Mouse (Mus musculus) kidney, embryonic 15.5 days (tissue): ENCODE data around the gene Galnt18. TPM values are rescaled to one million over a fixed set of nuclear protein-coding genes. Genes with fewer than 3 reads are reported as not detected.

Experiments used
- ATAC-seq: fragments of 200-750 bp; cut with Nextera tagmentation; replicated peaks from 2 replicates; pipeline ENCODE4 v1.8.0; 2017; ENCODE audit warnings: moderate TSS enrichment; ENCODE audit not compliant: low FRiP score
- H3K27ac ChIP-seq: fragments of 300-500 bp; sonication (generic); 2 replicates; pipeline ENCODE4 v1.5.1; 2015; ENCODE audit warnings: mild to moderate bottlenecking, inconsistent platforms
- H3K27me3 ChIP-seq: fragments of 300-500 bp; sonication (generic); 2 replicates; pipeline ENCODE4 v1.6.1; 2015; ENCODE audit warnings: inconsistent platforms
- H3K36me3 ChIP-seq: fragments of 300-500 bp; sonication (generic); 2 replicates; pipeline ENCODE4 v1.6.1; 2015; ENCODE audit warnings: inconsistent platforms
- H3K4me1 ChIP-seq: fragments of 300-500 bp; sonication (generic); 2 replicates; pipeline ENCODE4 v1.6.1; 2015; ENCODE audit warnings: inconsistent platforms
- H3K4me2 ChIP-seq: fragments of 300-500 bp; sonication (generic); 2 replicates; pipeline ENCODE4 v1.6.1; 2015; ENCODE audit warnings: moderate library complexity, mild to moderate bottlenecking, inconsistent platforms
- H3K4me3 ChIP-seq: fragments of 300-500 bp; sonication (generic); replicated peaks from 2 replicates; pipeline ENCODE4 v1.5.1; 2015; ENCODE audit warnings: mild to moderate bottlenecking, inconsistent platforms
- H3K9ac ChIP-seq: fragments of 300-500 bp; sonication (generic); 2 replicates; pipeline ENCODE4 v1.6.1; 2015; ENCODE audit warnings: mild to moderate bottlenecking, inconsistent platforms
- H3K9me3 ChIP-seq: fragments of 300-500 bp; sonication (generic); replicated peaks from 2 replicates; pipeline ENCODE4 v1.6.1; 2016; ENCODE audit warnings: inconsistent platforms
- WGBS: fragments of 180-500 bp; shearing (Covaris S2); methylation state at CpG from one replicate; pipeline ENCODE4 v1.1.7; 2015; ENCODE audit warnings: mixed read lengths; 5-methylcytosine and 5-hydroxymethylcytosine counted together
- polyA plus RNA-seq: library from polyadenylated mRNA; unstranded; fragments of >200 nt; fragmentation: Nextera tagmentation; extraction: Ambion mirVana; gene quantifications from 2 replicates; pipeline ENCODE4 v1.2.1, GENCODE M21; 2015

Galnt18 gene
- polyA plus RNA-seq, 1 experiment from 2014 or later: 31.8 TPM

DNA sequence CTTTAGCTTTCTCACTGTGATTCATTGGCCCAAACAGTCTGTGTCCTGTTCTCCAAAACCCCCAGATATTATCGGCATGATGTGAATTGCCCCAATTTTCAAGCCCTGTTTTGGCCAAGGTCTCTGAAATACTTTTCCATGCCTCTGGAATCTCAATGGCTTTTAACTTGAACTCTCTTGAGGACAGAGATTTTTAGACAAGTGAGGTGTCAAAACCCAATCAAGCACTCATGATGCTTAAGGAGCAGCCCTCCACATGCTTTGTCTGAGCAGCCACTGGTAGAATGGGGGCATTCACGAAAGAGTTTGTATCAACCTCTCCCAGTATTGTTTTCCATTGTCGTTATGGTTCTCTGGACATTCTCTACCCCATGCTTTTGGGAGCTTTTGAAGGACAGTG is 9.2 kb downstream of the Galnt18 start:
- H3K27me3 ChIP-seq: no peaks in the 10 kb centered on the region
- no peak overlapping the region for H3K4me2 ChIP-seq
- no peak overlapping the region for H3K9ac ChIP-seq
- no peak for ATAC-seq
- no peaks in the 10 kb centered on the region for H3K36me3 ChIP-seq
- no peaks in the 10 kb centered on the region for H3K9me3 ChIP-seq
- H3K4me3 ChIP-seq: no peak overlapping the region
- peak overlapping the region; percentile 79 for H3K27ac ChIP-seq
- 79% methylated on average over 3 of the region's 3 CpGs for WGBS
- peaks cover 36% of the 10 kb centered on the region for H3K4me1 ChIP-seq

DNA sequence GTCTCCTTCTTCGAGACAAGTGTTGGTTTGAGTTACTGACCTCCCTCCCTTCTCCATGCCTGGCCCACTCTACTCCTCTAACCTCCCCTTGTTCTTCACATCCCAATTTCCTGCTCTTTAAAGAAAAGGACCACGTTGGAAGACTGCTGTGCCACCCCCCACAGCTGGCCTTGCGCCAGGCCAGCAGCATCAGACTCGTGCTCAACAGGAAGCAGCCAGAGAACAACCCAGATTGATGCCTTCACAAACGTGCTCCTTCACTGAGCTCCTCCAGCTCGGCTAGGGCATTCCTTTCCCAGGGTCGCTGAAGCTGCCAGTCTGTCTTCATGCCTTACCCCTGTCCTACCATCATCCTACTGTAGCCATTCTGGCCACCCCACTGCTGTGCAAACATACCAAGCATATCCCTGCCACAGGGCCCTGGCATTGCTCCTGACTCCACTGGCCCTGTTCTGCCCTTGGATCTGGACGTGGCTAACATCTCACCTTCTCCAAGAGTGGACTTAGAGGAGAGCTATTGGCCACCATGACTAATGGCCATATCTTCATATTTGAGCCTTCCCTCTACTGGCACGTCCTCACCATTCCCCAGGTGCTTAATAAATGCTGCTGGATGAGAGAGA is 13.5 kb downstream of the Galnt18 start:
- Histone ChIP-seq H3K36me3 (no peaks in the 10 kb centered on the region), H3K4me3 (no peak overlapping the region), H3K4me2 (no peak overlapping the region), H3K27me3 (no peaks in the 10 kb centered on the region), H3K4me1 (peaks cover 18% of the 10 kb centered on the region), H3K27ac (no peak overlapping the region), H3K9me3 (no peaks in the 10 kb centered on the region), H3K9ac (no peak overlapping the region)
- ATAC-seq: no peak
- 57% methylated on average over 9 of the region's 9 CpGs for WGBS

DNA sequence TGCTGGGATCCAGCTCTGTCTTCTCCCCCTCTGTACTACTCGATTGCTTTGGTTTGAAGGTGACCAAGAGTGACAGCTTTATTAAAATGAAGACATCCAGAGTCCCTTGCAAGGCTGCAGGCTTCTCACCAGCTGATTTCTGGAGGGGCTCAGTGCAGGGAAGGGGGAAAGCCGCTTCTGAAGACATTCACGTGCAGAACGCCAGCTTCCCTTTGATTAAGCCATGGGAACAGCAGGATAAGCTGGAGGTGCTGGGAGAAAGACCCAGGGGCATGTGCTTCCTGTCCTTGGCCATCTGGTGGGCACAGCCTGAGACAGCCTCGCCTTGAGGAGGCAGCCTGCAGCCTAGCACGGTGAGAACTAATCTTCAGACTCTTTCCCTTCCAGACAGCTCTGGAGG is 17.0 kb downstream of the Galnt18 start:
- Histone ChIP-seq H3K4me3 (no peak overlapping the region), H3K4me2 (no peak overlapping the region), H3K27me3 (no peaks in the 10 kb centered on the region), H3K4me1 (peaks cover 14% of the 10 kb centered on the region; the same call in 1 of the 2 replicates), H3K27ac (no peak overlapping the region), H3K36me3 (no peaks in the 10 kb centered on the region), H3K9ac (no peak overlapping the region), H3K9me3 (no peaks in the 10 kb centered on the region)
- WGBS: 36% methylated on average over 6 of the region's 6 CpGs
- ATAC-seq: no peak

DNA sequence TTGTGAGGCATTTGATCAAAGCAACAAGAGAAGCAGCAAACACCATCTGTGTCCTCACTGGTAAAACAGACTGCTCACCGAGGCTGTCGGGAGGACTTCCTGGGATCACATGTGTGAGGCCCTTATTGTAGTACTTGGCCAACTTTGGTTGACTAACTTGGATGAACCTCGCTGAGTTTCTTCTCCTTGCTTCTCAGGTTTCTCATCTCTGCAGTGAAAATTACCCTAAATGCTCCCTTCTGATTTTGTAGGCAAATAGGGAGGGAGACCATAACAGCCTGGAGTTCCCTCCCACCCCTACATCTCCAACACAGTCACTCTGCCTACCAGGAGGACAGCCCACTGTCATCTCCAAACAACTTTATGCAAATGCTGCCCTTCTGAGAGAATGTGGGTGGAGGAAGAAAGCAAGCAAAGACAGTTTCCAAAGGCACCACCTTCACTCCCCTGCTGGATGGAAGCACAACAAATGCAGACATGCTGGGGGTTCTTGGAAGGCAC is 31.2 kb downstream of the Galnt18 start:
- Histone ChIP-seq H3K4me2 (no peak overlapping the region), H3K36me3 (no peaks in the 10 kb centered on the region), H3K4me1 (peaks cover 20% of the 10 kb centered on the region), H3K9ac (no peak overlapping the region), H3K27me3 (no peaks in the 10 kb centered on the region), H3K4me3 (no peak overlapping the region), H3K27ac (no peak overlapping the region), H3K9me3 (no peaks in the 10 kb centered on the region)
- ATAC-seq: no peak
- 61% methylated on average over 3 of the region's 3 CpGs for WGBS

DNA sequence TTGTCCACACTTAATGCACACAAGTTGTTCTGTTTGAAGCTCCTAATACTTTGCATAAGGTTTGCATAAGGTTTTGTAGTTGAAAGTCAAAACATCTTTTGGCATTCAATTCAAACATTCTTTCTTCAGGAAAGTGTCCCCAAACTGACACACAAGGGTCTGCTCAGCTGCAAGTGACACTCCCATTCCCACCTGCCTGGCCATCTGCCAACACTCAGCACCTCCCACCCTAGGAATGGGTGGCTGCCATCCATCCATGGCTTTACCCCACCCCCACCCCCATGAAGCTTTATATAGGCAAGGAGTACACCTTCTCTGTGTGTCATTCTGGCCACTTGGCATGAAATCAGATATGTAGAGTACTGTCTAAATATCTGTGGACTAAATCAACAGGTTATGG is 35.0 kb downstream of the Galnt18 start:
- no peak for ATAC-seq
- Histone ChIP-seq H3K27ac (peak overlapping the region; percentile 61; the same call in 1 of the 2 replicates), H3K9ac (no peak overlapping the region), H3K4me1 (peaks cover 38% of the 10 kb centered on the region), H3K4me3 (no peak overlapping the region), H3K36me3 (no peaks in the 10 kb centered on the region), H3K9me3 (no peaks in the 10 kb centered on the region), H3K4me2 (no peak overlapping the region), H3K27me3 (no peaks in the 10 kb centered on the region)

DNA sequence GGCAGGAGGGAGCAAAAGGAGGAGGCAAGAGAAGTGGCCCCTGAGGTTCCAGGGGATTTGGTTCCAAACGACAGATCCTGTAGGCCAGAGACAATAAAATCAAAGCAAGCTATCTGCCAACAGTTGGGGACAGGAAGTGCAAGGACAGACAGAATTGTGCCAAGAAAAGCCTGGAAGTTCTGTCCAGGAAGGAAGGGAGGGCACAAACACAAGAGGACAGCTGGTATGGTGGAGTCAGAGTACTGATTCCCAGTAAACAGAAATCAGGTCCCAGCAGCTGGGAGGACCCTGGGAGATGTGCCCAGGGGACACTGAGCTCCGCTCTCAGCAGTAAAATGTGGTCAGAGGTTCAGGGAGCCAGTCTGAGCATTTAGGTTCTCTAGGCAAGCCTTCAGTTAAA is 38.2 kb downstream of the Galnt18 start:
- no peaks in the 10 kb centered on the region for H3K27me3 ChIP-seq
- H3K4me1 ChIP-seq: peaks cover 58% of the 10 kb centered on the region
- H3K4me3 ChIP-seq: no peak overlapping the region
- 43% methylated on average over 2 of the region's 2 CpGs for WGBS
- peak overlapping the region; percentile 64 for H3K27ac ChIP-seq
- H3K9ac ChIP-seq: no peak overlapping the region
- ATAC-seq: no peak
- no peak overlapping the region for H3K4me2 ChIP-seq
- no peaks in the 10 kb centered on the region for H3K36me3 ChIP-seq
- no peaks in the 10 kb centered on the region for H3K9me3 ChIP-seq

DNA sequence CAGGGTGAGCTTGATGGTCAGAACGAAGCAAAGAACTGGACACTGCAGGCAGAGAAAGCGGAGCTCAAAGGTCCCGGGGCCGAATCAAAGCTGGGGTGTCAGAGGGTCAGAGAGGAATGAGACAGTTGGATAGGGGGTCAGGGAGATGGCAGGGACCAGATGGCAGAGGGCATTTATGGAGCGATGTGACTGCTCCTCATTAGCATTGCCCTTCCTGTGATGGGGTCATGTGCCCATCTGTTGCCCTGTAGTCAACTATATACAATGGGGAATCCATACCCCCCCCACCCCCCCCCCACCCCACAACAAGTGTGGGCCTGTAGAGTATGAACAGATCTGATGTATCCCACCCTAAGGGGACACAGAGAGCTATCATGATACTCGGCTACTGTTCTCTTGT is 39.7 kb downstream of the Galnt18 start:
- Histone ChIP-seq H3K9ac (no peak overlapping the region), H3K9me3 (no peaks in the 10 kb centered on the region), H3K27ac (no peak overlapping the region), H3K4me1 (peaks cover 52% of the 10 kb centered on the region), H3K27me3 (no peaks in the 10 kb centered on the region), H3K36me3 (no peaks in the 10 kb centered on the region), H3K4me3 (no peak overlapping the region), H3K4me2 (no peak overlapping the region)
- 55% methylated on average over 6 of the region's 6 CpGs for WGBS
- no peak for ATAC-seq

DNA sequence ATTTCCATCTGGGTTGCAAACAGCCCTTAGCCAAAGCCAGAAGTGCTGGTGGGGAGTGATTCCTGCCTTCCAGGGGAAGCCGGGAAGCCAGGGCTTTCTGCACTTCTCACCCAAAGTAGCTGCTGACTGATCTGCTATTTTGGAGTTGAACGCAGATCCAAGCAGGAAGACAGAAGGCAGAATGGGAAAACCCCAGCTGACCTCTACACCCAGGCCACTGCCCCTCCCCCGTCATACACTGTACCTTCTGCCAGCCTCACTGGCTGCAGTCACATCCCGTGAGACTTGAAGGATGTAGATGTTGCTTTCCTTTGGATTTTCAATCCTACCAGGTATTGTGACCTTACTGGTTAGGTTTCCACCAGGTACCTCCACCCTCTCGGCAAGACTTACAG is 40.4 kb downstream of the Galnt18 start:
- 57% methylated on average over 5 of the region's 5 CpGs for WGBS

DNA sequence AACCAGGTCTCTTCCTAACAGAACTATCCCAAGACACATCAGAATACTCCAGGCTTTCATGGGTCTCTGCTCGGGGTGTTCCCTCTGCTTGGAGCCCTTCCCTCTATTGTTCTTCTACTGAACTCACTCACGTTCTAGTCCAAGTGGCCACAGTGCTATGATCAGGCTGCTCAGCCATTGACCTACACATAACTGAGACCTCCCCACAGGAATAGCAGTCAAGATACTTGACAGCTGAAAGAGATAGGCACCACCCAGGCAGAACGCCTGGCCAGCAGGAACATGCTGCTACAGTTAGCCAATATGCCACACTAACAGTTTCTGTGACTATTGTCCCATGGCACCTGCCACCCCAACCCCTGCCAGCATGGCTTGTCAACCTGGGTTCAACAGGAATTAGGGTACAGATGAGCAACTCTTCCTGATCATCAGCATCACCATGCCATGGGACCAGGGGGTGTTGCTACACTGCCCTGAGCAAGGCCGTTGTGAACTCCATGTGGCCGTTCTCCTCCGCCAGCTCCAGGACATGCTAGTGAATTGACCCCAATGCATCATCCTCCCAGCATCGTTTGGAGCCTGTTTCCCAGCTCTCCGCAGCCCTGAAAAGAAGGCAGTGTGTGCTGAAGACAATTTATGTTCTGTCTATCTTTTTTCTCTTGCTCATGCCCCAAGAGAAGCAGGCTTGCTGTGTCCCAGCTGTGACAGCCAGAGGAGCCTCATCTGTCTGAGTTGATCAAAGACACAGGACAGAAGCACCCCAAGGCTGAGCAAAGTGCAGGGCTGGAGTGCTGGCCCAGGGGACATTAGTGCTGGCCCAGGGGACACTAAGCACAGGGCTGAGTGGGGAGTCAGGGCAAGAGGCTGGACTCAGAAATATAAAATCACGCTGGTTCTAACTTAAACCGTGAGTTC is 41.1 kb downstream of the Galnt18 start:
- no peak; the same call in 1 of the 2 replicates for ATAC-seq
- peak overlapping the region; percentile 45; the same call in 1 of the 2 replicates for H3K27ac ChIP-seq
- no peaks in the 10 kb centered on the region for H3K9me3 ChIP-seq
- H3K27me3 ChIP-seq: no peaks in the 10 kb centered on the region
- no peak overlapping the region for H3K4me2 ChIP-seq
- no peaks in the 10 kb centered on the region for H3K36me3 ChIP-seq
- H3K9ac ChIP-seq: no peak overlapping the region
- no peak overlapping the region for H3K4me3 ChIP-seq
- 39% methylated on average over 10 of the region's 10 CpGs for WGBS
- H3K4me1 ChIP-seq: peaks cover 39% of the 10 kb centered on the region

More for the DNA sequence above, 40.4 kb downstream of the Galnt18 start:
- H3K27me3 ChIP-seq: no peaks in the 10 kb centered on the region
- peak overlapping the region; percentile 45; the same call in 1 of the 2 replicates for H3K27ac ChIP-seq
- no peaks in the 10 kb centered on the region for H3K36me3 ChIP-seq
- no peaks in the 10 kb centered on the region for H3K9me3 ChIP-seq
- H3K9ac ChIP-seq: no peak overlapping the region
- H3K4me3 ChIP-seq: no peak overlapping the region
- no peak for ATAC-seq
- no peak overlapping the region for H3K4me2 ChIP-seq
- peaks cover 45% of the 10 kb centered on the region for H3K4me1 ChIP-seq

DNA sequence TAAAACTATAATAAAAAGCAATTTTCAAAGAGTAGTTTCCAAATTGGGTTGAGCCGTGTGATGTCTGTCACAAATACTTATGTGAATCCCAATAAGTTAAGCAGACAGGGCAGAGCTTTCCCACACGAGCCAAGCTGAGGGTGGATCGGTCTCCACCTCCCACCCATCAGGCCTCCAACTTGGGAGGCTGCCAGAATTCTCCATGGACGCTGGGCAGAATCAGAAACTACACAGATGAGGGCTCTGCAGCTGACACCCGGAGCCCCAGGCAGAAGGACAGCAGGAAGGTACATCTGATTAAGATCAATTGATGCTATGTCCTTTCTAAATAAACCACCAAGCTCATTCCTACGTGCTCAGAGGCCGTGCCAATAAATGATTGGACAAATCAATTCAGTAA is 42.4 kb downstream of the Galnt18 start:
- Histone ChIP-seq H3K27ac (no peak overlapping the region), H3K27me3 (no peaks in the 10 kb centered on the region), H3K4me1 (peaks cover 36% of the 10 kb centered on the region), H3K36me3 (no peaks in the 10 kb centered on the region), H3K4me3 (no peak overlapping the region), H3K9ac (no peak overlapping the region), H3K9me3 (no peaks in the 10 kb centered on the region), H3K4me2 (no peak overlapping the region)
- ATAC-seq: no peak
- WGBS: 63% methylated on average over 7 of the region's 7 CpGs

DNA sequence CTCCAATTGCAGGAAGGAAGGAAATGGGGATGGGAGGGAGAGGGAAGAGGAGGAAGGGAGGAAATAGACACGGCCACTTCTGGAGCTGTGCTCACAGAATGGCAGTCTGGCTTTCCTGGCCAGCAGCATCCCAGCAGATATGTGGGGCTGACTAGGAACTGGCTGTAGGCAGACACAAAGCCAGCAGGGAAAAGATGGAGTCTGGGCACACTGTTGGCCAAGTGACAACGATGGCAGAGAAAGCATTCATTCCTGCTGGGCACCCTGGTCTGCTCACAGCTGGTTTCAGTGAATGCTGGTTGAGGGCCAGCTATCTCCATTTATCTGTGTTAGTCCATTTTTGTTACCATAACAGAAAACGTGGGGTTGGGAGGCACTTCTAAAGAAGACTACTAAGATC is 43.4 kb downstream of the Galnt18 start:
- no peaks in the 10 kb centered on the region for H3K36me3 ChIP-seq
- no peaks in the 10 kb centered on the region for H3K27me3 ChIP-seq
- H3K4me3 ChIP-seq: no peak overlapping the region
- H3K9me3 ChIP-seq: no peaks in the 10 kb centered on the region
- H3K27ac ChIP-seq: 0 out of 2 replicates have a peak overlapping the region, but pooled peaks have one; percentile 11
- ATAC-seq: no peak
- H3K4me2 ChIP-seq: no peak overlapping the region
- WGBS: 72% methylated on average over 3 of the region's 3 CpGs
- H3K9ac ChIP-seq: no peak overlapping the region
- peaks cover 30% of the 10 kb centered on the region for H3K4me1 ChIP-seq
